Mouse (Mus musculus): ENCODE results near the gene Smpdl3b. TPM values are rescaled to one million over a fixed set of nuclear protein-coding genes. Genes with fewer than 3 reads are reported as not detected.
"Not testable (repeated sequence)": the region's sequence is repeated elsewhere in the genome, so short reads cannot be mapped to it uniquely, and the experiment has no call there.

Gene Smpdl3b
- total RNA-seq (2022), result under 1 TPM; 0.34 to 0.94 (median 0.59) TPM

GRCm38 (mm10) chr4:132756974-132757373, at the start of gene Smpdl3b:
Gene Smpdl3b, minus strand, starts transcription at chr4:132757252.
- DNase-seq (ENCODE audit: low spot score), result peak; percentile 77

- DNase-seq (ENCODE audit: low spot score), result no peak
Observed at GRCm38 (mm10) chr4:132806620-132807191, 49.7 kb upstream of the Smpdl3b start.

DNA sequence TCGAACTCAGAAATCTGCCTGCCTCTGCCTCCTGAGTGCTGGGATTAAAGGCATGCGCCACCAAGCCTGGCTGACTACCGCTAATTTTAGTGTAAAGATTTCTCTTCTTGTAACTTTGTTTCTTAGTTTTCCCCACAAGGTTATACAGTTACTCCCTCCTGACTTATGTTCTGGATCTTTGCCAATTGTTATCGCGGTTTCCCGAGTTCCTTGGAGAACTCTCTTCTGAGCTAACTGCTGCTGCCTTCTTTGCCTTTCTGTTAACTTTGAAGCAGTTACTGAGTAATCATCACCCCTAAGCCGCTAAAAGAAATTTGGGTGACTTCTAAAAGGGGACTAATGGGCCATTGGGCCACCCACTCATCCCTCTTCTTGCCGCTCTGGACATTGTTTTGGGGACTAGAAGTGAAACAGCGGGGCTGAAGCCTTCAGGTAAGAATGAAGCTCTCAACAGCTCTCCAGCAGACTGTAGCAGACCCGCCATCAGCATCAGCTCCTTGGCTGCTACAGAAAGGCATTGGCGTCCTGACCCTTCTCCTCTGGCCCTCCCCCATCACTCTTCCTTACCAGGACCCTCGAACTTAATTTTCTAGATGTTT, 48.6 kb upstream of the Smpdl3b start:
- DNase-seq (ENCODE audit: low spot score), result no peak

DNA sequence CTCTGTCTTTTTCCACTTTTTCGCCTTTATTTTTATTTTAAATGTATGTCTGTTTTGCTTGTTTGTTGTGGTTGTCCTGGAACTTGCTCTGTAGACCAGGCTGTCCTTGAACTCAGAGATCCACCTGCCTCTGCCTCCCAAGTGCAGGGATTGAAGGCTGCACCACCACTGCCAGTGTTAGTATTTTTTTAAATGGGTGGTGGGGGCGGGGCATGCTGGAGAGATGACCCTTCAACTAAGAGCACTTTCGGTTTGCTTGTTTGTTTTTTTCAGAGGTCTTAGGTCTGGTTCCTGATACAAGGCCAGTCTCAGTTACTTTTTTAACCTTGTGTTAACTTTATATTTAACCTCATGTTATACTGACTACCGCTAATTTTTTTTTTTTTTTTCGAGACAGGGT, 48.1 kb upstream of the Smpdl3b start:
- no peak for DNase-seq (ENCODE audit: low spot score)

GRCm38 (mm10) chr4:132804331-132804730, 47.3 kb upstream of the Smpdl3b start:
- DNase-seq (ENCODE audit: low spot score), result no peak

DNA sequence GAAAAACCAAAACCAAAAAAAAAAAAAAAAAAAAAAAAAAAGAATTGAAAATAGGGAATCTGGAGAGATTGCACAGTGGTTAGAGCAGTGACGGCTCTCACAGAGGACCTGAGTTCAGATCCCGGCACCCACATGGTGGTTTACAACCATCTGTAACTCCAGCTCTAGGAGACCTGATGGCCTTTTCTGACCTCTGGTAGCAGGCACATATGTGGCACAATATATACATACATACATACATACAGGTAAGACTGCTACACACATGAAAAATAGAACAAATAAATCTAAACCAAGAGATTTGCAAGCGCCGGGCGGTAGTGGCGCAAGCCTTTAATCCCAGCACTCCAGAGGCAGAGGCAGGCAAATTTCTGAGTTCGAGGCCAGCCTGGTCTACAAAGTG, 46.8 kb upstream of the Smpdl3b start:
- DNase-seq (ENCODE audit: low spot score), result no peak

DNA sequence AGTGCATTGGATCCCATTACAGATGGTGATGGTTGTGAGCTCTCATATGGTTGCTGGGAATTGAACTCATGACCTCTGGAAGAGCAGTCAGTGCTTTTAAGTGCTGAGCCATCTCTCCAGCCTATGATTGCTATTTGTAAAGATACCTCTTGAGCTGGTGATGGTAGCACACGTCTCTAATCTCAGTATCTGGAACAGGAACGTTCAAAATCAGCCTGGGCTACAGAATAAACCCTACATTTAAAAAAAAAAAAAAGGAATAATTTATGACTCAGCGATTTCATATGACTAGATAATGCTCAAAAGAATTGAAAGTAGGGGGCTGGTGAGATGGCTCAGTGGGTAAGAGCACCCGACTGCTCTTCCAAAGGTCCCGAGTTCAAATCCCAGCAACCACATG, 46.2 kb upstream of the Smpdl3b start:
- no peak for DNase-seq (ENCODE audit: low spot score)

GRCm38 (mm10) chr4:132802171-132802637, 45.2 kb upstream of the Smpdl3b start:
- peak; percentile 68 for DNase-seq (ENCODE audit: low spot score)

GRCm38 (mm10) chr4:132801176-132802077, 44.4 kb upstream of the Smpdl3b start:
- no peak for DNase-seq (ENCODE audit: low spot score)

- no peak for DNase-seq (ENCODE audit: low spot score)
Observed at GRCm38 (mm10) chr4:132799845-132800244, 42.8 kb upstream of the Smpdl3b start.

GRCm38 (mm10) chr4:132798666-132799065, 41.6 kb upstream of the Smpdl3b start:
- not testable (repeated sequence) for DNase-seq (ENCODE audit: low spot score)

GRCm38 (mm10) chr4:132798028-132798427, 41.0 kb upstream of the Smpdl3b start:
- no peak for DNase-seq (ENCODE audit: low spot score)

DNA sequence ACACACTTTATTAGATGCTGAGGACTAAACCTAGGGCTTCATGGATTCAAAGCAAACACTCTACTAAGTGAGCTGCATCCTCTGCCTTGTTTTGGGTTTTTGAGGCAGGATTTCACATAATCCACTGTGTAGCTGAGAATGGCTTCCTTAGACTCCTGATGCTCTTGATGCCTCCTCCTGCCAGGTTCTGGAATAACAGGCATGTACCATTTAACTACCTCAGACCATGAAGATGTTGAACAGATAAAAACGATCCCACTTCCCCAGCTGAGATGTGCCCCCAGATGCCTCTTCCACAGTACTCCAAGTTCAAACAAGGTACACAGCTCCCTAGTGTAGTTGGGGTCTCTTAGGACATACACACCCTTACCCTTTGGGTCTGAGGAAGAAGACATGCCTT, 40.4 kb upstream of the Smpdl3b start:
- DNase-seq (ENCODE audit: low spot score), result no peak

DNA sequence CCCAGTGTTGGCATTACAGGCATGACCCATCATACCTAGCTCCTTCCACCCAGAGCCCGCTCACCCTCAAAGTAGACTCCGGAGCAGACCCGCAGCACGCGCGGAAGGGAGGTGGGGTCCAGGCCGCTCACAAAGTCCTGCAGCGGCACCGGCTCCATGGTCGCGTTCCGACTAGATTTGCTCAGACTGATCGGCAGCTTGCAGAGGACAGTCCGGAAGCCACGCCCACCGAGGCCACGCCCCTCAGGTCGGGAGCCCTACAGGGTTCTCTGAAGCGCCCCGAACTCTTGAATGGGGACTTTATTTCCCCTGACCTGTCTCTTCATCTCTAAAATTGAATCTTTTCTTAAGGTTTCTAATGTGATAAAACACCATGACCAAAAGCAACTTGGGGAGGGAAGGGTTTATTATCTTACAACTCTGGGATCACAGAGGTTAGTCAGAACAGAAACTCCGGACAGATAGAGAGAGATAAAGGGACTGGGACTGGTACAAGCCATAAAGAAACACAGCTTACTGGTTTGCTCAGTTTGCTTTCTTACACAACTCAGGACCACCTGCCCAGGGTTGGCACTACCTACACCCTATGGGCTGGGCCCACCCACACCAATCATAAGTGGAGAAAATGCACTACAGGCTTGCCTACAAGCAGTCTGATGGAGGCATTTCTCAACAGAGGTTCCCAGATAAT, 39.3 kb upstream of the Smpdl3b start, which contains the start of gene Themis2:
Themis2 (minus strand) TSS at position 192 of the 691 bp plus-strand sequence.
- peak; percentile 74 for DNase-seq (ENCODE audit: low spot score)

DNA sequence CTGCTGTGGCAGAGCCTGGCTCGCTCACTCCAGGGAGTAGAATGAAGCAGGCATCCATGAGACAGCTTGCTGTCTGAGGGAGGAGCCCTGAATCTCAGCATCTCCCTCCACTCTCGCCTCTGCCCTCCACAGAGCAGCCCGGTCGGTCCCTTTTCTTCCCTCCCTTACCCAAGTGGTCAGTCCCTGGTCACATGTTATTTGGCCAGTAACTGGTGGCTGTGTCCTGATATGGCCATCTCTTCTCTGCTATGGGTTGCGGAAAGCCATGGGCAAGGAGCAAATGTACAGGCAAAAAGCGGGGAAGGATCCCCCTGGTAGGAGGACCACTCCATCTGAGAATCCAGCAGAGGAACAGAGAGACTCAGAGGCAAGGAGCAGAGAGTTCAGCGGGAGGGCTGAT, 38.1 kb upstream of the Smpdl3b start:
- no peak for DNase-seq (ENCODE audit: low spot score)

DNA sequence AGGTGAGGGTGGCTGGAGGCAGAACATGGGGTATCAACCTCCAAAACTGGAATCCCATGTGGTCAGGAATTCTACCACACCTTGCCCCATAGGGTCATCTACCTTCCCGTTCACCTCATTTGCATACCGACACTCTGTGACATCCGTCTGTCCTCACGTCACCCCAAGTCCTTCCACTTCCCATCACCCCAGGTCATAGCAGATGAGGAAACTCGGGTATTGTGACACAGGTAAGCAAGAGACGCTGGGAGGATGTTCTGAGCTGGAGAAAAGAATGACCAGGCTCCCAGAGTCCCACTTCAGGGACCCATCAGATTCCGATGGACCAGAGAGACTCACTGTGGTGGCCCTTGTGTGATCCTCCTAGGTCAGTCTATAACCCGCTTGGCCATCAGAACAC, 37.7 kb upstream of the Smpdl3b start:
- DNase-seq (ENCODE audit: low spot score), result no peak

GRCm38 (mm10) chr4:132794028-132794427, 37.0 kb upstream of the Smpdl3b start:
- DNase-seq (ENCODE audit: low spot score), result no peak

GRCm38 (mm10) chr4:132793322-132794004, 36.4 kb upstream of the Smpdl3b start:
- not testable (repeated sequence) for DNase-seq (ENCODE audit: low spot score)

DNA sequence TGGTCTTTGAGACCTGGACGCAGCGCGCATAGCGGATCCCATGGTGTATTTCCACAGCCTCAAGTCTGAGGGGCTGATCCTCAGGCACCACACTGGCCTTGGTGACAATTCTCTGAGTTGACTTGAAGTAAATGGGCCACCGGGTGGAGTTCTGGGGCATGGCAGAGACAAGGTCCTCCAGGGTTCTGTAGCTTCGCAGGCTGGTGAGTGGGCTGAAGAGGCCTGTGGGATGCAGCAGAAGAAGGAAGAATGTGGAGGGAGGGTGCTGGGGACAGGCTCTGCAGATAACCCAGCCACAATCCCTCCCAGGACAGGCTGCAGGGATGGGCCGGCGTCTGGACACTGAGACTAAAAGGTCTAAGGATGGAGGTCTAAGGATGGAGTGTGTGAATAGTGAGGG, 32.7 kb upstream of the Smpdl3b start:
- no peak for DNase-seq (ENCODE audit: low spot score)

DNA sequence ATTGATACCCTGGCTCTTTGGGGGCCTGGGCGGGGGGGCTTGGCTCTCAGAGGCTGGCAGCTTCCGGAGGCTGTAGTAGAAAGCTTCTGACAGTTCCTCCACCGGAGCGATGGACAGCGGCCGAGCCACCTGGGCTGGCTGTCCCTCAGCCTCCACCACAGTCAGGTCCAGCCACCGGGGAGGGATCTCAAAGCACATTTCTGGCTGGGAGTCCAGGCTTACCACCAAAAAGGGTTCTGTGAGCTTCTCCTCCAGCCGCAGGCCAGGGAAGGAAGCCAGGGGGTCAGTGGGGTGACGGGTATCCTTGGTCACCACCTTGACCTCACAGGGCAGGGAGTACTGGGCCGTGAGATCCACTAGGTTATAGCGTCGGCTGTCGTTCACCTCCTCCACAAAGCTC, 28.2 kb upstream of the Smpdl3b start:
- DNase-seq (ENCODE audit: low spot score), result no peak

- DNase-seq (ENCODE audit: low spot score), result no peak
Observed at GRCm38 (mm10) chr4:132783732-132784131, 26.7 kb upstream of the Smpdl3b start.
